Mouse (Mus musculus): ENCODE measurements at regions not wholly inside any gene's neighbourhood (a gene's known extent, or its start where the extent isn't known, plus 50 kb on each side); places are given as distances from the start of the nearest gene placed in this dataset.

- no peak overlapping the region for H3K27ac ChIP-seq (ENCODE audit: insufficient read depth, low read depth, low read length)
- H3K4me3 ChIP-seq (ENCODE audit: insufficient read depth, low read length) = no peak overlapping the region
- H3K4me1 ChIP-seq (ENCODE audit: control insufficient read depth, insufficient read depth, low read length) = peaks cover 19% of the 10 kb centered on the region
- TF ChIP-seq CTCF (IDR thresholded peaks at IDR 0.05; ENCODE audit: low read depth, low read length) = no peak
- no peak for TF ChIP-seq POLR2A (IDR thresholded peaks at IDR 0.05; ENCODE audit: borderline replicate concordance, low read depth, low read length)
Observed at GRCm38 (mm10) chr6:50972268-50972667, 318.0 kb upstream of the Npvf start.

- TF ChIP-seq CTCF (IDR thresholded peaks at IDR 0.05; ENCODE audit: low read depth, low read length) (no peak), POLR2A (IDR thresholded peaks at IDR 0.05; ENCODE audit: borderline replicate concordance, low read depth, low read length) (no peak)
Observed at GRCm38 (mm10) chr6:50973231-50973654, 319.0 kb upstream of the Npvf start.

DNA sequence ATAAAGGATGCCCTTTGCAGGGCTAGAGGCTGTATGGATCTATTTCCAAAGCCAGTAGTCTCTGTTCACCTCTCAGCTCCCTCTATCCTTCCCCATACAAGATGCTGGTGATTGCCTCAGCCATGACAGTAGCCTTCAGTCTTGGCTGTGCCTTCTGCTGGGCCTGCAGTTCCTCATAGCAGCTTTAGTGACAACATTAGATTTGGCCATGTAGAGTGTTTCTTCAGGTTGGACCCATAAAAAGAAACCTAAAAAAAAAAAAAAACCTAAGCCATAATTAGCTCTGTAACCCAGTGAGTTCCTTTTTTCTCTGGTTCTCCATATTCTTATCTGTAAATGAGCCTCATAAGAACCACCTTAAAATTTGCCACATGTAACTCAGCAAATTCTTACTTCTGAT lies 319.6 kb upstream of the Npvf start:
- TF ChIP-seq POLR2A (IDR thresholded peaks at IDR 0.05; ENCODE audit: borderline replicate concordance, low read depth, low read length) = no peak
- no peak for TF ChIP-seq CTCF (IDR thresholded peaks at IDR 0.05; ENCODE audit: low read depth, low read length)
- peaks cover 25% of the 10 kb centered on the region for H3K4me1 ChIP-seq (ENCODE audit: control insufficient read depth, insufficient read depth, low read length)
- peak overlapping the region; percentile 76 for H3K27ac ChIP-seq (ENCODE audit: insufficient read depth, low read depth, low read length)
- H3K4me3 ChIP-seq (ENCODE audit: insufficient read depth, low read length) = no peak overlapping the region

More at GRCm38 (mm10) chr6:50973231-50973654, 319.0 kb upstream of the Npvf start:
- H3K4me1 ChIP-seq (ENCODE audit: control insufficient read depth, insufficient read depth, low read length) = peaks cover 22% of the 10 kb centered on the region
- H3K4me3 ChIP-seq (ENCODE audit: insufficient read depth, low read length) = no peak overlapping the region
- H3K27ac ChIP-seq (ENCODE audit: insufficient read depth, low read depth, low read length) = peak overlapping the region; percentile 76

DNA sequence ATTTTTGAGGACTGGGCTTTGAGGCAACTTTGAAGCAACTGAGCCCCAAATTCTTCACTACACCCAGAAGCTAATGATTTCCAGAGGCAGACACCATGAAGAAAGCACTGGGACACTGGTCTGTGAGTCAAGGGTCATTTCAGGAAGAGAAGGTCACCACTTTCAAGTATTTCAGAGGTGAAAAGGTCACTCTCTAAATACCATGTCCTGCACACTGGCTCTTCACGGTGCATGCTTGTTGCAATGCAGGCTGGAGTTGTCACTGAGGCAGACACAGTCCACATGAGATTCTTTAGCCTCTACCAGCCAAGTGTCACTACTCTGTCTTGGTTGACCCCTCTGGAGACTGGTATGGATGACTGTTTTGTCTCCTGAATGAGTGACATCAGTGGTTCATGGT lies 320.7 kb upstream of the Npvf start:
- Histone ChIP-seq H3K4me1 (ENCODE audit: control insufficient read depth, insufficient read depth, low read length) (peaks cover 33% of the 10 kb centered on the region), H3K4me3 (ENCODE audit: insufficient read depth, low read length) (no peak overlapping the region)
- TF ChIP-seq CTCF (IDR thresholded peaks at IDR 0.05; ENCODE audit: low read depth, low read length) (no peak), POLR2A (IDR thresholded peaks at IDR 0.05; ENCODE audit: borderline replicate concordance, low read depth, low read length) (no peak)

GRCm38 (mm10) chr6:50976973-50977372 lies 322.7 kb upstream of the Npvf start:
- no peak overlapping the region for H3K4me3 ChIP-seq (ENCODE audit: insufficient read depth, low read length)
- no peak overlapping the region for H3K27ac ChIP-seq (ENCODE audit: insufficient read depth, low read depth, low read length)
- peaks cover 43% of the 10 kb centered on the region for H3K4me1 ChIP-seq (ENCODE audit: control insufficient read depth, insufficient read depth, low read length)
- TF ChIP-seq CTCF (IDR thresholded peaks at IDR 0.05; ENCODE audit: low read depth, low read length) = no peak
- no peak for TF ChIP-seq POLR2A (IDR thresholded peaks at IDR 0.05; ENCODE audit: borderline replicate concordance, low read depth, low read length)

More for the DNA sequence above, 320.7 kb upstream of the Npvf start:
- H3K27ac ChIP-seq (ENCODE audit: insufficient read depth, low read depth, low read length) = no peak overlapping the region

GRCm38 (mm10) chr6:50977381-50977780 lies 323.1 kb upstream of the Npvf start:
- Histone ChIP-seq H3K27ac (ENCODE audit: insufficient read depth, low read depth, low read length) (no peak overlapping the region), H3K4me3 (ENCODE audit: insufficient read depth, low read length) (no peak overlapping the region), H3K4me1 (ENCODE audit: control insufficient read depth, insufficient read depth, low read length) (peaks cover 40% of the 10 kb centered on the region)
- no peak for TF ChIP-seq POLR2A (IDR thresholded peaks at IDR 0.05; ENCODE audit: borderline replicate concordance, low read depth, low read length)
- no peak for TF ChIP-seq CTCF (IDR thresholded peaks at IDR 0.05; ENCODE audit: low read depth, low read length)

DNA sequence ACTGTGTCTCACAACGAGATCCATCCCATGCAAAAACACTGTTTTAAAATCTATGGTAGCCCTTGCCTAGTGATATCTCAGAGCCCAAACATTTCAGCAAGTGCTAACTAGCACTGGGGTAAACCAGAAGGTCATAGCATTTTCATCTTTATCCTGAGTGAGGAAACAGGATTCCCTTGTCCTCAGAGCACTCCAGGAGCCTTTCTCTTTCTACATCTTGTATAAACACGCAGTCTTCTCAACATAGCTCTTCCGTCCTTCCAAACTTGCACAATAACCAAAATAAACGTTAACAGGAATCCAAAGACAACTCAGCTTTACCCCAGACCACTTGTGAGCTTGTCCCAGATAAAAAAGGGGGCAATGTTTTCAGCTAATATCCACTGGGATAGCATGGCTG lies 323.8 kb upstream of the Npvf start:
- no peak for TF ChIP-seq POLR2A (IDR thresholded peaks at IDR 0.05; ENCODE audit: borderline replicate concordance, low read depth, low read length)
- no peak for TF ChIP-seq CTCF (IDR thresholded peaks at IDR 0.05; ENCODE audit: low read depth, low read length)
- peak overlapping the region; percentile 64 for H3K27ac ChIP-seq (ENCODE audit: insufficient read depth, low read depth, low read length)
- H3K4me3 ChIP-seq (ENCODE audit: insufficient read depth, low read length) = no peak overlapping the region
- peaks cover 39% of the 10 kb centered on the region for H3K4me1 ChIP-seq (ENCODE audit: control insufficient read depth, insufficient read depth, low read length)

DNA sequence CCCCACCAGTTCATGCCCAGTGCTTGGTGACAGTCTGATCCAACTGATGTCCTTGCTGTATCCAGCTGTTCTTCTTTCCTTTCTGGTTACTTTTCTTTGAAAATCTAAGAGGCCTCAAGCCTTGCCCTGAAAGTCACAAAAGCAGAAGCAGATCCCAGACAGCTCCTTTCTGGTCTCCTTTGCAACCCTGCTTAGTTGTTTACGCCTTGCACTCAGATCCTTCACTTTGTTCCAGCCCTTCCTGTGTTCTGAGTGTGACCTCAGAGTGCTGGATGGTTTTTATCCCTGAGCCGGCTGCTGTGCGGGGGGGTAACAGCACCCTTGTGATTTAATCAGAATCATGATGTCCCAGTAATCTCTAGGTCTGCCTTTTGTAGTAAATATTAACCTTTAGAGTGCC lies 324.3 kb upstream of the Npvf start:
- Histone ChIP-seq H3K4me3 (ENCODE audit: insufficient read depth, low read length) (no peak overlapping the region), H3K4me1 (ENCODE audit: control insufficient read depth, insufficient read depth, low read length) (peaks cover 36% of the 10 kb centered on the region), H3K27ac (ENCODE audit: insufficient read depth, low read depth, low read length) (peak overlapping the region; percentile 64)
- TF ChIP-seq CTCF (IDR thresholded peaks at IDR 0.05; ENCODE audit: low read depth, low read length) (no peak), POLR2A (IDR thresholded peaks at IDR 0.05; ENCODE audit: borderline replicate concordance, low read depth, low read length) (no peak)

- TF ChIP-seq CTCF (IDR thresholded peaks at IDR 0.05; ENCODE audit: low read depth, low read length) (no peak), POLR2A (IDR thresholded peaks at IDR 0.05; ENCODE audit: borderline replicate concordance, low read depth, low read length) (no peak)
- no peak overlapping the region for H3K27ac ChIP-seq (ENCODE audit: insufficient read depth, low read depth, low read length)
- peaks cover 28% of the 10 kb centered on the region for H3K4me1 ChIP-seq (ENCODE audit: control insufficient read depth, insufficient read depth, low read length)
Observed at GRCm38 (mm10) chr6:50979764-50980163, 325.5 kb upstream of the Npvf start.

DNA sequence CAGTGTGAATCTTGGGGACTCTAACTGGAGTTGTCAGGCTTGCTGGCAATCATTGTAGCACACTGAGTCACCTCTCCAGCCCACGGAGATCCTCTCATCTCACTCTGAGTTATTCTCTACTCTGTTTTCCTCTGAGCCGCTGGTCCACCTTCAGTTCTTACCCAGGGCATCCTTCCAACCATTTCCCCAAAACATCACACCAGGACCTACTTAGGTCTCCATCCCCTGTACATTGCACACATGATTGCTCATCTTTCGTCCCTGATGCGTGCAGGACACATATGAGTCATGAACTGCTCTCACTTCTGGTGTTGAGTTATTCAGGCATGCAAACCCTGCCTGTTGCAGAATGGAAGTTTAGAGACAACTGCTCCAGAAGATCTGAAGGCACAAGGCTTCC lies 326.1 kb upstream of the Npvf start:
- no peak overlapping the region for H3K4me3 ChIP-seq (ENCODE audit: insufficient read depth, low read length)
- no peak for TF ChIP-seq CTCF (IDR thresholded peaks at IDR 0.05; ENCODE audit: low read depth, low read length)
- TF ChIP-seq POLR2A (IDR thresholded peaks at IDR 0.05; ENCODE audit: borderline replicate concordance, low read depth, low read length) = no peak
- peaks cover 24% of the 10 kb centered on the region for H3K4me1 ChIP-seq (ENCODE audit: control insufficient read depth, insufficient read depth, low read length)
- no peak overlapping the region for H3K27ac ChIP-seq (ENCODE audit: insufficient read depth, low read depth, low read length)

More at GRCm38 (mm10) chr6:50979764-50980163, 325.5 kb upstream of the Npvf start:
- no peak overlapping the region for H3K4me3 ChIP-seq (ENCODE audit: insufficient read depth, low read length)

Measured in bone marrow macrophage, adult 2 months (primary cell).